Mouse (Mus musculus) monocyte, adult 5-6 weeks (primary cell): ENCODE measurements around the gene Hist1h2bh. TPM values are rescaled to one million over a fixed set of nuclear protein-coding genes. Genes with fewer than 3 reads are reported as not detected.

Source experiments
- ATAC-seq: fragments of 153-309, 156-312 bp; replicated peaks from 2 replicates; pipeline ENCODE4 v1.8.0; 2017; ENCODE audit warnings: mild to moderate bottlenecking; ENCODE audit not compliant: low TSS enrichment, insufficient number of reproducible peaks, severe bottlenecking, poor library complexity, low FRiP score
- total RNA-seq: library from RNA; stranded (forward); fragments of 200-1000, 200-491, 200-594 nt; gene quantifications from 3 replicates; pipeline ENCODE4 v1.2.3, GENCODE M21; 2017

Gene Hist1h2bh
- total RNA-seq, 1 experiment from 2014 or later: 2.1 TPM

DNA sequence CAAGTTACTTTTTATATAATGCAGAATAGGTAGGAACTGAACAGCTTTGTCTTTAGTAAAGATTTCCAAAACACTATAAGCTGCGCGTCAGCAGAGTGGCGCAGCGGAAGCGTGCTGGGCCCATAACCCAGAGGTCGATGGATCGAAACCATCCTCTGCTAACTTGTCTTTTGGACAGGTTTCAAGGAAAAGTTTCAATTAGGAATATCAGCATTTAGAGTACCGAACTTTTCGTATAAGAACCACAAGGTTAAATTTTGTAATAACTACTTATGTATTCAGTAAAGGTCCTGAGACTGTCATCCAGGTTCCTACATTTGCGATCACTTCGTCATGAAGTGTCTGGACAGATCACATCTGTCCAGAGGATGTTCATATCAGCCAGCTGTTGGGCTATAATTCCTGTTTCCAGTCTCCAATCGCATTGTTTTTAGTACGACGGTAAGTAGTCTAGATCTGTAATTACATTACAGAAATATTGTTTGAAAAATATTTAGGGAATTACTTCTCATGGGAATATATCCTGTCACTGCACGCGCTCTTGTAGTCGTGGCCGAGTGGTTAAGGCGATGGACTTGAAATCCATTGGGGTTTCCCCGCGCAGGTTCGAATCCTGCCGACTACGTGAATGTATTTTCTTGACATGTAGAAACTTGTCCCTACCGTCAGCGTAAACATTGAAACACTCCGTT is 25.4 kb downstream of the Hist1h2bh start:
- ATAC-seq: peak; percentile 54

GRCm38 (mm10) chr13:23516822-23517602 is 26.2 kb downstream of the Hist1h2bh start:
- ATAC-seq: no peak

DNA sequence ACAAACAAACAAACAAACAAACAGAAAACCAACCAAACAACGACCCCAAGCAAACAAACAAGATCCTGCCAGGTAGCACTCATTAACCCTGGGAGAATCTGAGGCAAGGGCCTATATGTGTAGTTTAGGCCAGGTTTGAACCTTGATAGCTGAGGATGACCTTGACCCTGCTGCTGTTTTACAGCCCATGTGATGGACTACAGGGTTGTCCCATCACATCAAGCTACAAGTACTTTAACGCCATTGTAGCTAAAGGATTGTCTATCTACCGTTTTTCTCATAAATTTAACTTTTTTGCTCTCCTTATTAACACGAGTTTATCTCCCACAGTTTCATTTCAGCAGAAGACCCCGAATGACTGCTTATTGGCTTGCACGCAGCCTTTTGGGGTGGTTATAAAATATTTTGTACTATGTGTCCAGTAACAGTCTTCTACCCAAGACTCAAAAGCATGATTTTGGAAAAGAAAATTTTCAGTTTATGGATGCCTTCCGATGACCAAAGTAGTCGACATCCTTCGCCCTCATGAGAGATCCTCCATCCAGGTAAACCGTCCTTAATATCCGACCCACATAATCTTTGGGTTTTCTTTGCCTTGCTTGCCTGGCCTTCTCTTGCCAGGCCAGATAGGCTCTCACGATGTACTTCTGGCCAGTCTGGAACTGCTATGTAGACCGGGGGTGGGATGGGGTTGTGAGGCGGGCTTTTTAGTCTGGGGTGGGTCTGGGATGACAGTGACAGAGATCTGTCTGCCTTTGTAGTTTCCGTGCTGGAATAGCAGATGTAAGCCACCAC is 27.2 kb downstream of the Hist1h2bh start:
- no peak for ATAC-seq

DNA sequence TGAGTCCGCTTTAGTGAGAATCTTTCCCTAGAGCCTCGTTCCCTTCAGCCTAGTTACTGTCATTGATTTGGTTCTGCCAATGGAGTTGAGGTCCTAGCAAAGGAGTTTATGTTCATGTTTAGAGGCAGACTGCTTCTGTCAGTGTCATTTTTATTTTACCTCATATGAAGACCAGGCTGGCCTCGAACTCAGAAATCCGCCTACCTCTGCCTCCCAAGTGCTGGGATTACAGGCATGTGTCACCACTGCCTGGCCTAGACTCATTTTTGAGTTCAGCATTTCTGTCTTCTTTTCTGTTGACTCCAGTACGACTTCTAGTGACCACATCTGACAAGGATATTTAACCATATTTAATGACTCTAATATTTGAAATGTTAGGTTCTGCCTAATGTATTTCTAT is 27.9 kb downstream of the Hist1h2bh start:
- ATAC-seq: no peak

DNA sequence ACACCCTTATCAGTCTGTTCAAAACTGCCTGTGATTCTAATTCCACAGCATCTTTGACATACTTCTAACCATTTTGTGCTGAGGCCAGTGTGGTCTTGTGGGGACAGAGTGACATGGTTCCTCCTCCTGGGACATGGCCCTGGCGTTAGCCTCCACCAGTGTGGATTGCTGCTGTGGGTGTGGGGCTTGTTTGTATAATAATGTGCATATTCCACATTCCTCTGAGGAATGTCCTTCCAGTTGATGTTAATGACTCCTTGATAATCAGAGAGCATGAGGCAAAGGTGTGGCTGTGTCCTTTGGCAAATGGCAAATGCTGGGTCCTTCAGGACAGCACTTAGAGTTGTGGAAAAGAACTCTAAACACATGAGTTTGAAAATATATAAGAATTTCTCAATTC is 29.7 kb downstream of the Hist1h2bh start:
- ATAC-seq: no peak

GRCm38 (mm10) chr13:23510127-23510526 is 33.1 kb downstream of the Hist1h2bh start:
- no peak for ATAC-seq

GRCm38 (mm10) chr13:23506819-23507515 is 36.2 kb downstream of the Hist1h2bh start:
- ATAC-seq: no peak

- ATAC-seq: no peak
Observed at GRCm38 (mm10) chr13:23506351-23506750, 36.8 kb downstream of the Hist1h2bh start.

- no peak for ATAC-seq
Observed at GRCm38 (mm10) chr13:23505662-23506345, 37.4 kb downstream of the Hist1h2bh start.

GRCm38 (mm10) chr13:23503797-23504196 is 39.4 kb downstream of the Hist1h2bh start:
- ATAC-seq: no peak

GRCm38 (mm10) chr13:23502916-23503315 is 40.3 kb downstream of the Hist1h2bh start:
- ATAC-seq: no peak

DNA sequence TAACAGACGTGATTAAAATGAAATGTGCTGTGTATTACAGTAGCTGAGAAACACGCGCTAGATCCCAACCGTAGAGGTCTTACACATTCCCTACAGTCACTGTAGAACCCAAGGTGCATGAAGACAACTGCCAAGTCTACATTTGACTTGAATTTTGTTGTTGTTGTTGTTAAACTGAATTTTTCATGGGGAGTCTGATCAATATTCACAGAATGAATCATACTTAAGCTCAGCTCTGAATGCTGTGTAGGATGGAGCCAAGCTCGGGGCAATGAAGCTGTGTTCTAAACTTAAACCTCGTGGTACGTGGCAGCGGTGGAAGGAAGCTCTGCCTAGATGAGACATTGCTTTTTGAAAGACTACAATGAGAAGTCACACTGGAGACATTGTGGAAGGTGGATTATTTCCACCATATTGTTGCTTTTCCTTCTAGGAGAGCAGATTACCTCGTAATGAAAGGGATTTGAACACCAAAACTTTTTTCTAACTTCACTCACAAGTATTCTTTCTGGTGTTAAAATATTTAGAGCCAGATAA is 41.1 kb downstream of the Hist1h2bh start:
- ATAC-seq: no peak

GRCm38 (mm10) chr13:23501511-23501910 is 41.7 kb downstream of the Hist1h2bh start:
- ATAC-seq: no peak

DNA sequence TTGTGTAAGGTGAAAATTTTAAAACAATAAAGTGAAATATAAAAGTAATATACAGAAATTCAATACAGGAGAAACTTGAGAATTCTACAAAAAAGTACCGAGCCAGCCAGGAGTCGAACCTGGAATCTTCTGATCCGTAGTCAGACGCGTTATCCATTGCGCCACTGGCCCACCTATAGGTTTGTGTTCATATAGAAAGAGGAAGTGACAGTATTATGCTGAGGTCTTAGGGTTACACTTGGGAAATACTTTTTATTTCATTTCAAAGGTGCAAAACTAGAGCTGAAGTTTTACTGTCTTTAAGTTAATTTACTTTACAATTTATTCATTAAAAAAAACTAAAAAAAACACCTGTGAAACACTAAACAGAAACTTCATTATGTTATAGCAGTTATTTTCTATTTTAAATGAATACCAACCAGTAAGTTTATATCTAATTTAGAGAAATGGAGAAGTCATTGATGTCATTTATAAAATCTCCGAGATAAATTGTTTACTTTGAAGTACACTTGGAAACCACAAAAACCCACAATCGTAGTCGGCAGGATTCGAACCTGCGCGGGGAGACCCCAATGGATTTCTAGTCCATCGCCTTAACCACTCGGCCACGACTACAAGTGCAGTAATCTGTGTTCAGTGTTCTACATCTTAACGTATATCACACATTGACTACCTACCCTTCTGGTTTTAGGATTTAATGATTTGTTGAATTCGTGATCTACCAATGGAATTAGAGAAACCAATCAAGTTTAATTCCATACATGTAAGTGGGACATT is 42.6 kb downstream of the Hist1h2bh start:
- ATAC-seq: no peak

- no peak for ATAC-seq
Observed at GRCm38 (mm10) chr13:23499943-23500342, 43.2 kb downstream of the Hist1h2bh start.

DNA sequence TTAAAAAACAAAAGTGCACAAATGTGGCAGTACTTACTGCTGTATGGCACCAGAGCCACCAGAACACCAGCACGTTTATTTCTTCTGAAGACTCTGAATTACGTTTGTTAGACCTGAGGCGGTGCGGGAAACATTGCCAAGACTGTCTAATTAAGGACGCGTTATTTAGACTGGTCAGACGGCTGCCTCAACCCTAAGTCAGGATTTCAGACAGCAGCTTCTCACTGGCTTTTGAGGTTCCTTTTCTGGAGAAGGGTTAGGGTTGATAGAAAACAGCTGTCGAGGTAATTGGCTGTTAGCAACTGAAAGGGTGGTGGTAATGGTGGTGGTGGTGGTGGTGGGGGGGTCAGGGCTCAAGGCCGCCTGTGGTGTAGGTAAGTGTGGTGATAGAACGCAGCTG is 44.5 kb downstream of the Hist1h2bh start:
- ATAC-seq: no peak

DNA sequence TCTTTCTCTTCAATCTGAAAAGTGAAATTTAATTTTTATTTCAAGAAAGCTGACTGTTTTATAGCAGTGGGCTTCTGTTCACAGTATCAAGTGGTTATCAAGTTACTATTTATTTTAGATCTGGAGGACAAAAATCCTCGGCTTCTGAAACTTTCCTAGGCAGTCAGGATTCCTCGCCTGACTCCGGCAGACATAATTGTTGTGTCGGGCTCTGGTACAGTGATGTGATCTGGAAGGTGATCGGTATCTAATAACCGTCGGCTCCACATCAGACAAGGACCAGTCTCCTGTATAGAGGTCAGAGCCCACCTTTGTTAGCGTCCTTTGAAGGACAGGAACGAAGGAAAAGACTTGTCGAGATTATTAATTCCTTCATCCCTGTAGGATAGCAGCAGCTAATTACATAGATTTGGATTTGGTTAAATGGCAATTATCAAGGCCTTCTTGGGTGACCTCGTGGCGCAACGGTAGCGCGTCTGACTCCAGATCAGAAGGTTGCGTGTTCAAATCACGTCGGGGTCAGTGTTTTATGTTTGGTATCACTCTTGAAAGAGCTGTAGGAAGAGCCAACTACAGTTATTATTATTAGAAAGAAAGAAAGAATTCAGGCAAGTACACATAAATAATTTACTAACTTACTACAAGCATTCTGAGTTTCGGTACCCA is 45.4 kb downstream of the Hist1h2bh start:
- ATAC-seq: no peak
